Mouse (Mus musculus) spleen, postnatal 14 days (tissue): ENCODE results near the gene Map3k13.
"Not testable (repeated sequence)": the region's sequence is repeated elsewhere in the genome, so short reads cannot be mapped to it uniquely, and the experiment has no call there.

Source experiments
- DNase-seq, 2 experiments: peaks; one replicate each; pipeline ENCODE4 v3.0.0; 2021 to 2022; ENCODE audit warnings: low spot score in 2 of 2

Map3k13 gene

DNA sequence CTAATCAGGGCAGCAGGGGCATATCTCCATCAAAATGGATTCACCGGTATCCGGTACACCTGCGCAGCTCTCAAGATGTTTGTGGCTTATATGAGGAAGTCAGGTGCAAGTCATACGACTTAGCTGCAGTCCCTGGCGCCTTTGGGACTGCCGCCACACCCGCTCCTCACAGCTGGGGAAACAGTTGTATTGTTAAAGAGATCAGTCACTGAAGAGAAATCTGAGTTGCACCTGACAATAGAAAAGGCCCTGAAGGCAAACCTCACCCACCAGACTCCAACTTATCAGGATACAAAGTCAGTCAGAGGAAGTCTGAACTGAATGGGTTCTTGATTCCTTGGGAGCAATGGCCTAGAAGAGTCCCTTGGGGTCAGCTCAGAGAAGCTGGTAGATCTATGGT, 13.6 kb downstream of the Map3k13 start:
- DNase-seq: not testable (repeated sequence)

DNA sequence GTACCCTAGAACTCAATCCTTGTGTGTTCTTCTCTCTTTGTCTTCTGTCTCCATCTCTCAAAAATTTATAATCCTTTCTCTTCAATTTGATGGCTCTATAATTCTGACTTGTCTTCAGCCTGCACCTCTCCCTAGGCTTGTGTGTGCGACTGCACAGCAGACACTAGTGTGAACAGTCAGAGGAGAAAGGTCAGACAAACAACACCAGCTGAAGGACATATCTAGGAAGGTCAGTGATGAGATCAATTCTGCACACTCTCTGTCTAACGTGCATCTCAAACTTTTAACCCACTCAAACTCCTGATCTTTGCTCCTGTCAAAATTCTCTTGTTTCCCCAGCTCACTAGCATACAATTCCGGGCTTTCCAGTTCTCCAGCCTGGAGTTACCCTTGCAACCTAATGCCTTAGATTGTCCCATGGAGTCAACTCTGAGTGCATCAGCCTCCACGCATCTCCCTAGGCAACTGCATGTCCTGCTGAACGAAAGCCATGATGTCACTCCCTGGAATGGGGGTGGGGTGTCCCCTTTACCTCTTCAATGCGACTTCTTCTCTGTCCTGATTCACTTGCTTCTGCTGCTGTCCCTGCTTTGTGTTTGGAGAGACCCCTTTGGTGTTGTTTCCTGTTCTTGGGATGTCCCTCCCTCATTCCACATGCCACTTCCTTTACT, 19.2 kb downstream of the Map3k13 start:
- DNase-seq: no peak

DNA sequence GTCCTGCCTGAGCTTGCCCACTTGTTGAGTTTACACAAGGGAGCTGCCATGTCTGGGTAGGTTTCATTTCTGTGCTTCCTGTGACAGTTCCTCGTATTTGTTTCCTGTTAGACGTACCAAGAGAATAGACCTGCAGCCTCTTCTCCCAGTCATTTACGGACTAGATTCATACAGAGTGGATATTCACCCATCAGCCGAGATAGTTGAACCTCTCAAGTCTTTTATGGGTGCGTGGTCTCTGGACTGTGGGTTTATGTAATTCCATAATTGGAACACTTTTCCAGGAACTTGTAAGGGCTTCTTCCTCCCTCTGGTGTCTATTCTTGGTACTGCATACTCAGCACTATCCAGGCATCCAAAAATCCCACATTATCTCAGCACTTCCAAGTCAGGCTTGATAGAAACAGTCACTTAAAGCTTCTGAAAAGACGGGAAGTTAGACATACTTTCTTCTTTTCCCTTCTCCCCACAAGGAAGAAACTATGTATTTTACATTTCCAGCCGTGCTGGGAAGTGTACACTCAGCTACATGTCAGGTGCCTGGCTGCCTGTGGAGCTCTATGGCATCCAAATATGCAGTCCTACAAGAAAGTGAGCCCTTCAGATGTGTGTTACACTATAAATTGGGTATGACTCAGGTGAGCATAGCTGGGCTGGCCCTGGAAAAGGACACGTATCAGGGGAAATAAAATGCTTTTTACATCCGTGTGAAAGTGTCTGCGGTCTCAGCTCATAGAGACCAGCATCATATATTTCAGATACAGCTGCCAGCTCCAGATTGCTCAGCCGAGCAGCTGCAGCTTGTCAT, 20.9 kb downstream of the Map3k13 start:
- DNase-seq: no peak

DNA sequence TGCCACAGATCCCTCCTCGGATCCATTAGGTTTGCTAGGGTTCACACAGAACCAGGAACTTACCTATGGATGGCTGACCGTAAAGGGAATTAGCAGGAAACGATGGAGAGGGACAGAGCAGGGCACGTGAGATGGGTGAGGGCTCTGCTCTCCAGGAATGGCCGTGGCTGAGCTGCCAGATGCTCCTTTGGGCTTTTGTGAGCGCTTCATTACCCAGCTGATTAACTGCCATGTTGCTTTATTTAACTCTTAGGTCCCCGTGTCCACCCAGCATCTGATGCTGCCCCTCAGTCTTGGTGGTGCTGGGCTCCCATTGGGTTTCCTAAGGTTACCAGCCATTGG, 21.5 kb downstream of the Map3k13 start:
- no peak for DNase-seq

DNA sequence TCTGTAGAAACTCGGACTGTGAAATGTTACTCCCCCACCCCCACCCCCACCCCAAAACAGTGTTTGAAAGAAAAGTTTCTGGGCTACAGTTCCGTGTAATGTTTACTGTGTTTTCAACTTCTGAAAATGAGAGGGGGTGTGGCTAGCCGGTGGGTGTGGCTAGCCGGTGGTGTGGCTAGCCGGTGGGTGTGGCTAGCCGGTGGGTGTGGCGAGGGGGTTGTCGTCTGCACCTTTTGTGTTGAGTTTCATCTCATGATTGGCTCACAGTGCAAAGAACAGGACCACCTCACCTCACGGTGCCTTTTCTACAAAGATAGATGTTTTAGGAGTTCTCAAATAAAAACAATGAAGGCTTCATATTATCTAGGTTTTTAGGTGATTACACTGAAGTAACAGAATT, 24.0 kb downstream of the Map3k13 start:
- no peak for DNase-seq

DNA sequence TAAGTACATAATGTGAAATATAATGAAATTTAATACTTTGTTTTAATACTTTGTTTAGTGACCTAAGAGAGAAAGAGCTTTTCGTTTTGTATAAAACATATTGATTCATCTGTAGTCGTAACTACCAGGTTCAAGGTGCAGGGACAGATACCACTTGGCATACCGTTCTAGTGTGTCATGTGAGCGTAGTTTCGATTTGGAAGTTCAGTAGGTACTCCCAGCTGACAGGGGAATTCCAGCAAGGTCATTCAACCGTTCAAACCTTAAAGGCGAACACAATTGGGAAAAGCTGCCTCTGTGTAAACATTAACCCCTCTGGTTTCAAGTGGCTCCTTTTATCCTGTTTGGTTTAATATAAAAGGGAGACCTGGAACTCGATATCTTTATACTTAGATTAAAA, 24.5 kb downstream of the Map3k13 start:
- DNase-seq: no peak

DNA sequence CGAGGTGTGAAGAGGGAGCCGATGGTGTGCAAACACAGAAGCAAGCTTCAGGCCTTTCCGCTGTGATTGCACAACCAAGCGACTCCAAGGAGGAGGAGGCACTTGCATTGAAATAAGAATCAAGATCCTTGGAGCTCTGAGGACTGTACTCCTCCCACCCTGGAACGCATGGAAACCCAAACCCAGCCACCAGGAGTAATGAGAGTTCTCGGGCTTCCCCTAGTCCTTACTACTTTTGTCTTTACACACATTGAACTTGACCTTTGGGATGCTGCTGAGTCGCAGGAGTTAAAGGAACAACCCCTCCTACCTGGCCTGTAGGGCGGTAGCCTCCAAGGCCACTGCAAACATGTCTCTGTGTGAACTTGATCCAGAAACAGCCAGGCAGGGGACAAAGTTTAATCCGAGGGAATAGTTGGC, 31.5 kb downstream of the Map3k13 start:
- no peak for DNase-seq

DNA sequence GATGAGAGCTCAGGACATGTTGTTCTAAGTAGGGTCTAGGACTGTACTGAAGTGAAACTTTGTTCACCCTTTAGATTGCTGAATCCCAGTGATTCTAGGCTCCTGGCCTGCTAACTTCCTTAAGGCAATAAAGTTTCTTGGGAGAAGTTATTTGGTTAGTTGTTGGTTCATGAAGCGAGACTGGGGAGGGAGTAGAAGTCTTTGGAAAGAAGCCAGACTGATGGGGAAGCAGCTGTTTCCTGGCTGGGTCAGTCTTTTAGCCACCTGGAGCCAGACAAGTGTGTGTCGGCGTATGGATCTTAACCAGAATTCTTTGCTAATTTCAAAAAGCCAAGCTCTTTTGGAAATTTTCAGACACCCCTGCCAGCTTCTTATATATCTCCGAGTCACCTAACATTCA, 33.0 kb downstream of the Map3k13 start:
- DNase-seq: no peak

DNA sequence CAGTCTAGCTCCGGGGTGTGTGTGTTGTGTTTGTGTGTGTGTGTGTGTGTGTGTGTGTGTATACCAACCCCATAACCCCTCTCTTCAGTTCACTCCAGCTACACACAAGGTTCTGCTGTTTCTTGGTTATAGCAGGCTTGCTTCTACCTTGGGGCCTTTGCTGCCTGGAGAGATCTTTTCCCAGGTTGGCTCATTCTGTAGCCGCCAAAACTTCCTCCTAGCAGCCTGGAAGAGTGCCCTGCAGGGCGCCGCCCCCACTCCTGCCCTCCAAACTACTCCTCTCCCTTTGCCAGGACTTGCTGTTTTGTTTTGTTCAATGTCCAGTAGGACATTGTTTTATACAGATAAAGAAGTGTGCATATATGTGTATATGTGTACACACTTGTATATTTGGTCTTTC, 33.4 kb downstream of the Map3k13 start:
- no peak for DNase-seq

DNA sequence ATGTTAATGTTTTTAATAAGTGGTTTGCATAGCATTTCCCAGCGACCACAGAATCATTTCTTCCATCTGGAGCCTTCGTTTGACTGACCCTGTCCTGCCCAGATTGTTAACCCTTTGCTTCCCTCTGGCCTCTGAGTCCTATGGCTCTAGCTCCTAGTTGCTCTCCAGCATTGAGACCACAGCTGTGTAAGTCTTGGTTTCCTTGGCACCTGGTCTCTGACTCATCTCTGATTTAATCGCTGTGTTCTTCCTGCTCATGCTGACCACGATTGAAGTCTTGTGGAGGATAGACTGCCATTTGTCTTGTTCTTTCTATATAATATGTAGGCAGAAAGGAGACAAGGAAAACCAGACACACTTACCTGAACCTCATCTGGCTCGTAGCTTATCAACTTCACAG, 35.6 kb downstream of the Map3k13 start:
- no peak for DNase-seq

DNA sequence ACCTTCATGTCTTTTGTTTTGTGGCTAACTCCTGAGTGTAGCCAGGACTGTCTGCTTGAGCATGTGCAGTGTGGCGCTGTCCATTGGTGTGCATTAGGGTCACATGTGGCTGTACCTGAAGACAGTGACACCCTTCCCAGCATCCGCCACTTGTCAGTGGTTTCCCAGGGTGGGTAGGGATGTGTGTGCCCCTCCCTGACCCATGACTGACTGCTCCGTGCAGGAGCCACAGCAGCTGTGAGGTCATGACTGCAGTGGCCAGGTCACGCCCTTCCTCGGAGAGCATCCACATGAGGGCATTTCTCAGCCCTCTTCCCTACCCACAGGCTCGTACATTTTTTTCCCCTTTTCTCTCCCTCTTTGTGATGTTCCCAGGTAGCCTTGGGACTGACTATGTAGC, 36.6 kb downstream of the Map3k13 start:
- DNase-seq: no peak

DNA sequence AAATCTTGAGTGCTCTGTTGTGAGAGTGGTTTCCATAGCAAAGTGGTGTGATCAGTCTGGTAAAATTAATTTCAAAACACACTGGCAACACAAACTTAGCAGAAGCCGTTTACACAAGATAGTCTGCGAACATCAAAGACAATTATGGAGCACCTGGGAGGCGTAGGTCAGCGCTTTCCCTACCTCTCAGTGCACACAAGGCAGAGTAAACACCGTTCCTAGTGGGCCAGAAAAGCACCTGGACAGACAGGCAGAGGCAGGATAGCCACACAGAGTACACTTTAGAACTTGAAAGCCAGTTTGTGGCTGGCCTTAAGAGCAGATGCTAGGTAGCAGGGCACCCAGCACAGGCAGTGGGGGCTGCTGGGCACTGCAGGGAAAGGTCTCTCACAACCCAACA, 37.6 kb downstream of the Map3k13 start:
- DNase-seq: no peak

DNA sequence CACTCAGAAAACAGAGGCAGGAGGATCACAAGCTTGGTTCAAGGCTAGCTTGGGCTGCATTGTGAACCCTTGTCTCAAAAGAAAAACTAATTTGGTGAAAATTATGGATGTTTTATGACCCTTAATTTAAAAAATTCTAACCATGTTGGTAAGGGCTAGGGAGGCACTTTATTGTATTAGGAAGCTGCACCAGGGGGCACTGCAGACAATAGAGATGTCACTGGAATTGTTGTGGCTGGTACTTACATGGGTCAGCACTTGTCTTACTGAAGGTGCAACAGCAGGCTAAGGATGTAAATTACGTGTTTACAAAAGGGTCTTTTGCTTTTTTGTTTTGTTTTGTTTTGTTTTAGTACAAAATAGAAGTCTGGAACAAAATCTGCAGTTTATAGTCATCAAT, 39.3 kb downstream of the Map3k13 start:
- no peak for DNase-seq

DNA sequence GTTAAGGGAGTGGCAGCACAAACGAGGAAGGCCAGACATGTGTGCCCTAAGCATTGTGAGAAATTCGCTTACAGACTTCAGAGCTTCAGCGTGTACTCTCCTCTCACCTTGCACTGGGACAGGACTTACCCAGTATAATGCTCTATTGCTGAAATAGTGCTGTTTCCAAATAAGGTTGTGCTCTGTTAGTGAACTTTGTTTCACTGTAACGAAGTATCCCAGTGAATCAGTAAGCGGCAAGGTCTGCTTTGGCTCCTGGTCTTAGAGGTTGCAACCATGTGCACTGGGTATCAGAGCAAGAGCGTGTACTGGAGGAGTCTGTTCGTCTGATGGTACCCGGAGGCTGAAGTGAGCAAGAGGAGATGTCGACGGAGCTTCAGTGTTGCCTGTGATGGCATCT, 39.8 kb downstream of the Map3k13 start:
- no peak for DNase-seq

DNA sequence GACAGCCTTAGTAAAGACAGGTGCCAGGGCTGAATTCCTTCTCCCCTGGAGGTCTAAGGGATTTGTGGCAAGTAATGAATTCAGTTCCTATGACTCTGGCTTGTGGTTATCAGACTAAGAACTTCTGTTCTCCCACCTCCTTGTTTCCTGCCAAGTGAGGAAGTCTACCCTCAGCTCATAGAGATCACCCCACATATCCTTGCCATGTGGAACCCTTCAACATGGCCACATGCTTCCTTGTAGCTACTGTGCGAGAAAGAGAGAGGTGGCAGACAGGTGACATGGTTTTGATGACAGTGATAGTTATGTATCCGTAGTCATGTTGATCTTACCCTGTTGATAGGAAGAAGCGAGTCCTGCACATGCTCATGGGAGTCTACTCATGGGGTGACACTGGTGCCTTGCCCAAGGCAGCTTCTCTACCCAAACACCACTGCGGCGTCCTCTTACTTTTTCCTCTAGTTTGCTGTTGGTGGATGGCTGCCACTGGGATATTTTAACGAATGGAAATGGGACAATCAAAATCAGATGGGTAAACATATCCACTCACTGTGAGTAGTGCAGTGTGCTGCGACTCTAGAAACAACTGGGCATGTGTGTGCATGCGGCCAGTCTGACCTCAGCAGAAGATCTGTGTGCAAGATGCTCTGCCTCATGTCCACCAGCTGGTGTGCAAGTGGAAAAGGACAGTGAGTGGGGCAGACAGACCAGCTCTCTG, 40.9 kb downstream of the Map3k13 start:
- no peak for DNase-seq

DNA sequence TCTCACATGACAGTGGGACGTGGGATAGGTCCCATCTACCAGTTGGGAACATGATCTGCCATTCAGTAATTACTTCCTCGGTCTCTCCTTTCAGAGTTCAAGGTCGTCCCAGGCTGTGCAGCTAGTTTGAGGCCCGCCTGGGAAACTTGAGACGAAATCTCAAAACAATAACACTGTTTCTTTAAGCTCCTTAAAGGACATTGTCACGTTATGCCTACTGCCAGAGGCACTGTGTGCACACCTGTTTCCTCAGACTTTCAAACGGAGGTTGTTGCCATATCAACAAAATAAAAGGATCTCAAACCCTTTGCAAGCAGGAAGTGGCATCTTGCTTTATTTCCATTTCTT, 41.4 kb downstream of the Map3k13 start:
- DNase-seq: no peak

DNA sequence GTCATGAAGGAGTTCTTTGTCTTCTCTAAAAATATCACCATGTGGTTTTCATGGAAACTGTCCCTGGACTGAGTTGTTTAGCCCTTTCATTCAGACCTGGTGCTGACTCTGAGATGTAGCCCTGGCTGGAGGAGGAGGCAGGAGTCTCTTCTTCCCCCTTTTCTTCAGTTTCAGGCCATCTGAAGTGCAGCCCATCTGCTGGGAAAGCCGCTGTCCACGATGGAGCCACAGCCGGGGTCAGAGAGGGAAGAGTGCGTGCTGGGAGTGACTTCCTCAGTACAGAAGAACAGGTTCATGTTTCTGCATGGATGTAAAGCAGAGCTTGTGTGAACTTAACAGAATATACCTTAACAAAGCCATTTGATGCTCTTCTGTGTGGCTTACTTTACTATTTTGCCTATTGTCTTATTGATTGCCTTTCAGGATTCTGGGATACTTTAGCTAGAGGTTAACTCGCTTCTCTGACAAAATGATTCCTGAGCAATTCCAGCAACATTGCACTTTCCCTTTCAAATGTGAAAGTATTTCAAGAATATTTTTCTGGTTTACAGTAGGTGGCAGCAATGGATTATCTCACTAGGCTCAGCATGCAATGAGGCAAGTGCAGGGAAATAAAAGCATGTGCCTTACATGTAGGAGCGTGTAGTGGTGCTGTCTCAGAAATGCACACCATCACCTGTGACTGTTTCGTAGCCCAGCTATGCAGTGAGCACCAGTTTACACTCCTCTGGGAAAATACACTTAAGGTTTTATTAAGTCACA, 42.3 kb downstream of the Map3k13 start:
- no peak for DNase-seq

DNA sequence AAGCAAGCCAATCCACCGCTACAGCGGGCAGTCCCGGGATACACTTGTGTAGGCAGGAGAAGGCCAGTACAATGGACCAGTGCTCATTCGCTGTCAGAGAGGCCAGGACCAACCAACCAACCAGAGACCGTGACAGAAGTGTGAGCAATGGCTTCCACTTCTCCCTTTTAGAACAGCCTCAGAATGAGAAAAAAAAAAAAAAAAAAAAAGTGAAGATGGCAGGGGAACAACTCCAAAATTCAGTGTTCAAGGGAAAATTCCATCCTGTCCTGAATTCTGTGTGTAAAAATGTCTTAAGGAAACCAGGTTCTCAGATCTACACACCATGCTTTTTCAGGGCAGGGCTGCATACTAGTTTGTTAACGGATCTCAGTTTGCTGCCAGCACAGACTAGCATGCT, 43.5 kb downstream of the Map3k13 start:
- DNase-seq: no peak

DNA sequence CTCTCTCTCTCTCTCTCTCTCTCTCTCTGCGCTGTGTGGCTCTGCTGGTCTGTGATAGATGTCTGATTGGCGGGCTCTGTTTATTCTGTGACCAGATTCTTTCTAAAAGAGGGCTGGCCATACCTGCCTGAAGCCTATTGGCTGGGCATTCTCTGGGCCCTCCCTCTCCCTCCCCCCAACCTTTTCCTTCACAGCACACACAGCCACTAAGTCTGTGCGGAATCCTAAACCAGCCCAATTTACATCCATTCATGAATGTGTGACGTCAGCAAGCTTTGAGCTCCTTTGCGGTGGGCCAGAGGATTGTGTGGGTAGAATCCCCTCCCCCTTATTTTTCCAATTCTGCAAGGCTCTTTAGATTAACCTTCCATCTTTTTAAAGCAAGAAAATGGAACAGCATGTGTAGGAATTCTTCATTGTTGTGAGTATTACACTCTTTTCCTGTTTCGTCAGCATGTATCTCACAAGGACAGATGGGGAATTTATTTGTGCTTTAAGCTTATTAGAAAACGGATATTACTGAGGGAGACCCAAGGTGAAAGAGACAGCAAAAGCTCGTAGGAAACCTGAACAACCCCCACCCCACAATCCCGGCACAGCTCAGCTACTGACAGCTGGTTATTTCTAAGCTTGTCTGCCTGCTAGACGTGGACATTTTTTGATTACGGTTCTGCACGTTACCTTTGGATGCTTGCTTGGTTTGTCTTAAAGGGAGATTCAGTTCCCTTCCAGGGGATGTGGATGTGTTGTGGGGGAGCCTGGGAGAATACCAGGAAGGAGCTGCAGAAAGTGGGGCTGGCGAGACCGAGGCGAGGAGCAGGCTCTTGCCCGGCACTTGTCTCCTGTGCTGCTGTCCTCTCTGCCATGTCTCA, 51.9 kb downstream of the Map3k13 start:
- DNase-seq: no peak

DNA sequence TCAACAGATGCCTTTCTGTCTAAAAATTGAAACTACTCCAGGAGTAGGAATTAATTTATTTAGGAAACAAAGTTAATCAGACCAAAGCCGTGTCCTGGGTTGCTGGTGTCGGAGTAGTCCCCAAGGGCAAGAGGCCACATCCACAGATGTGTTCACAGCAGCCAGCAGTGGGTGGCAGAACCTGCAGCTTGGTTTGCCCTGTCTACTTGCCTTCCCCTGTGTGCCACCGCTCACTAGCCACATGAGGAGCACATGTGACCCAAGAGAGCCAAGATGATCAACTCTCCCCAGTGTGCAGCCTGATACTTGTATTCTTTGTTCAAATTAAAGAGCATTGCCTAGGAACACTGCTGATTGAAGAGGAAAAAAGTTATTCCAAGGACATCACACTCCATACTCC, 54.3 kb downstream of the Map3k13 start:
- DNase-seq: no peak

DNA sequence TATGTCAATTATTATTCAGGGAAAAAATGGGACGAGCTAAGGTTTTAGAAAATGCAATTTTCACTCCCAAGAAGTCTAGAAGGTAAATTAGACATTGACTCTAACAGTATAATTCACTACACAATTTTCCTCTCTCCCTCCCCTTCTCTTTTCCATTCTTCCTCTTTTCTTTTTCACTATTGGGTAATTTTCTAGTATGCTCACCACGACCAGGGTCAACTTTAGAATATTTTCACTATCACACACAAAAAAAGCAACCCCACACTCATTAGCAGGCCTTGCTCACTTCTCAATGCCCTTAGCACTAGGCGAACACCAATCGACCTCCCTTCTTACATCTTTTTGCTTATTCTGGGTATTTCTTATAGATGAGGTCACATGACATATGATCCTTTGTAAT, 54.7 kb downstream of the Map3k13 start:
- DNase-seq: no peak
